In the genomic region with DNA sequence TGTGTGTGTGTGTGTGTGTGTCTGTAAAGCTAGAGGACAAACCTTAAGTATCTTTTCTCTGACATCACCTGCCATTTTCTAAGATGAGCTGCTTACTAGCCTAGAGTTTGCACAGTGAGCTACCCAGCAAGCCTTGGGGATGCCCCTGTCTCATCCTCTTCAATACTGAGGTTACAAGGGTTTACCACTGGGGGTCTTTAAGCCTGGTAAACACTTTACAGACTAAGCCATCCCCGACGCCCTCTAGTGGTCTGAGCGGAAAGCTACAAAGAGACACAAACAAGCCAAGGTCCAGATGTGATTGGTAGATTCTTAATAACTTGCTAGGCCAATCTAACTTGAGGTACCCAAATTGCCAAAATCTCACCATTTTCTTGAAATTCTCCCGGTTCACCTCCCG, we compare ENCODE assay signal across 11 mouse cellular contexts.
DNase-seq lines count a peak whose midpoint lies in the region; ATAC-seq and TF ChIP-seq lines count a peak whose summit lies in the region.
"Had no signal": no experiment of that assay in that cellular context is flagged by ENCODE, and none has a peak within 500 bp of the region (broad histone marks: within the 10 kb centered on the region; RNA-seq: fewer than 3 reads in every experiment).

No protein-coding gene starts in this region.

- no peak for TF ChIP-seq POLR2A in small intestine, adult 2 months (IDR thresholded peaks at IDR 0.05; ENCODE audit: low read depth, low read length)

- no peaks in the 10 kb centered on the region for H3K4me1 ChIP-seq in lung, embryonic 14.5 days (ENCODE audit: insufficient read depth)
- H3K4me1 ChIP-seq in embryonic facial prominence, embryonic 10.5 days = peaks cover 8% of the 10 kb centered on the region
- H3K4me1 ChIP-seq in small intestine, adult 2 months (ENCODE audit: control insufficient read depth, insufficient read depth, insufficient read length, low read length) = peaks cover 5% of the 10 kb centered on the region; the same call in 1 of the 2 replicates
- H3K4me1 ChIP-seq: embryonic facial prominence, embryonic 12.5 days had no signal

- H3K4me2 ChIP-seq in lung, embryonic 14.5 days = no peak overlapping the region
- H3K4me2 ChIP-seq: embryonic facial prominence, embryonic 12.5 days had no signal

- H3K27ac ChIP-seq in lung, embryonic 14.5 days (ENCODE audit: low read depth) = no peak overlapping the region
- H3K27ac ChIP-seq in embryonic facial prominence, embryonic 10.5 days (replicated peaks) = no peak overlapping the region
- no peak overlapping the region for H3K27ac ChIP-seq in small intestine, adult 2 months (ENCODE audit: insufficient read depth, low read depth, low read length)
- H3K27ac ChIP-seq: embryonic facial prominence, embryonic 12.5 days had no signal

- peak; percentile 55 to 67 for DNase-seq in cerebellum, postnatal 10 days
- DNase-seq in cerebellum, adult 11-12 months = no peak
- peak; percentile 63 for DNase-seq in lung, embryonic 14.5 days
- no peak for DNase-seq in lung, postnatal 25 days (ENCODE audit: low spot score)
- peak; percentile 68 for DNase-seq in embryonic facial prominence, embryonic 10.5 days (ENCODE audit: low spot score)
- DNase-seq in MN1 (ENCODE audit: low spot score) = no peak
- no peak for DNase-seq in frontal cortex, postnatal 14 days (ENCODE audit: low spot score in 2 of 2)
- DNase-seq: heart, postnatal 4 days had no signal

- no peaks in the 10 kb centered on the region for H3K36me3 ChIP-seq in lung, embryonic 14.5 days (ENCODE audit: insufficient read depth)
- no peaks in the 10 kb centered on the region for H3K36me3 ChIP-seq in embryonic facial prominence, embryonic 10.5 days (replicated peaks)
- no peaks in the 10 kb centered on the region for H3K36me3 ChIP-seq in small intestine, adult 2 months (ENCODE audit: control insufficient read depth, insufficient read depth, low read length)
- H3K36me3 ChIP-seq: embryonic facial prominence, embryonic 12.5 days had no signal

- WGBS in lung, embryonic 14.5 days = 12% methylated on average over 5 of the region's 5 CpGs
- WGBS in embryonic facial prominence, embryonic 10.5 days = 12% methylated on average over 5 of the region's 5 CpGs
- WGBS in small intestine, adult 2 months = 11% methylated on average over 5 of the region's 5 CpGs

- H3K9ac ChIP-seq in lung, embryonic 14.5 days = no peak overlapping the region
- H3K9ac ChIP-seq: embryonic facial prominence, embryonic 12.5 days had no signal

- no peak for ATAC-seq in lung, embryonic 14.5 days (ENCODE audit: insufficient read depth)

- peak; percentile 72 for TF ChIP-seq CTCF in lung, embryonic 14.5 days (IDR thresholded peaks at IDR 0.05; ENCODE audit: low read depth)
- 0 out of 2 replicates have a peak, but pooled peaks have one; percentile 7 for TF ChIP-seq CTCF in small intestine, adult 2 months (IDR thresholded peaks at IDR 0.05; ENCODE audit: extremely low read depth, insufficient read length, insufficient replicate concordance, low read depth, low read length)

- no peaks in the 10 kb centered on the region for H3K27me3 ChIP-seq in lung, embryonic 14.5 days (ENCODE audit: insufficient read depth, low read length)
- no peaks in the 10 kb centered on the region for H3K27me3 ChIP-seq in embryonic facial prominence, embryonic 10.5 days (replicated peaks; ENCODE audit: low read depth, poor library complexity, severe bottlenecking)
- no peaks in the 10 kb centered on the region; the same call in 1 of the 2 replicates for H3K27me3 ChIP-seq in small intestine, adult 2 months (ENCODE audit: control insufficient read depth, insufficient read depth, low read length)
- H3K27me3 ChIP-seq: embryonic facial prominence, embryonic 12.5 days had no signal

- no peak overlapping the region for H3K4me3 ChIP-seq in lung, embryonic 14.5 days (ENCODE audit: low read depth, low read length)
- no peak overlapping the region for H3K4me3 ChIP-seq in embryonic facial prominence, embryonic 10.5 days
- no peak overlapping the region for H3K4me3 ChIP-seq in small intestine, adult 2 months (ENCODE audit: low read depth, low read length)
- H3K4me3 ChIP-seq: embryonic facial prominence, embryonic 12.5 days; megakaryocyte, embryonic 14.5 days had no signal

- H3K9me3 ChIP-seq in lung, embryonic 14.5 days (ENCODE audit: low read depth, low read length) = no peaks in the 10 kb centered on the region
- no peaks in the 10 kb centered on the region for H3K9me3 ChIP-seq in embryonic facial prominence, embryonic 10.5 days
- H3K9me3 ChIP-seq: embryonic facial prominence, embryonic 12.5 days; megakaryocyte, embryonic 14.5 days had no signal

Comparison
In these comparisons a context has a peak if more than half of its experiments do, and no peak if none do; other contexts are left out.
1. DNase-seq: peak in cerebellum, postnatal 10 days (2 of 2), lung, embryonic 14.5 days (single experiment) and embryonic facial prominence, embryonic 10.5 days (single experiment); none in cerebellum, adult 11-12 months (single experiment), lung, postnatal 25 days (single experiment), MN1 (single experiment) and frontal cortex, postnatal 14 days (0 of 2).